In the genomic region with DNA sequence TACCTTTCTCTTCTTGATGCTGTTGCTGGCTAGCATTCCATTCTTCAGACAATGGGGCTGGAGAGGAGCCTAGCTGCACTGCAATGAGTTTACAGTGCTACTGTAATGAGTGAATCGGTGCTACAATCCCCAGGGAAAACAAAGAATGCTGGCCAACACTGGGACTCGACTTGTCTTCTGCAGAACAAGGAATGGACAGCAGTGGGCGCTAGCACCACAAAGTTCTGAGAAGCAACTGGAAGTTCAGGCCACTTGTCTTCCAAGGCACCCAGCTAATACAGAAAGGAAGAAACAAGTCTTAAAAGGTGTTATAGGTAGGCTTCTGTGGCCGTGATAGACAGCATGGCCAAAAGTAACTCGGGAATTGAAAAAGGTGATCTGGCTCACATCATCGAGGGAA, we compare ENCODE assay signal across 9 mouse cellular contexts. TPM values are rescaled to one million over a fixed set of nuclear protein-coding genes. Genes with fewer than 3 reads are reported as not detected.
DNase-seq lines count a peak whose midpoint lies in the region; ATAC-seq and TF ChIP-seq lines count a peak whose summit lies in the region.
"Had no signal": no experiment of that assay in that cellular context is flagged by ENCODE, and none has a peak within 500 bp of the region (broad histone marks: within the 10 kb centered on the region; RNA-seq: fewer than 3 reads in every experiment).

No protein-coding gene starts in this region.

- no peaks in the 10 kb centered on the region for H3K4me1 ChIP-seq in forebrain, embryonic 11.5 days (replicated peaks; ENCODE audit: control insufficient read depth, insufficient read depth, low read length)
- H3K4me1 ChIP-seq in forebrain, embryonic 13.5 days, result peaks cover 3% of the 10 kb centered on the region; the same call in 1 of the 2 replicates
- H3K4me1 ChIP-seq in G1E (ENCODE audit: insufficient read depth, low read depth, low read length), result no peaks in the 10 kb centered on the region
- H3K4me1 ChIP-seq: liver, embryonic 15.5 days had no signal

- 53% methylated on average over 6 of the region's 6 CpGs for WGBS in forebrain, embryonic 11.5 days
- 46% methylated on average over 6 of the region's 6 CpGs for WGBS in forebrain, embryonic 13.5 days

- H3K27ac ChIP-seq in forebrain, embryonic 11.5 days (ENCODE audit: low read depth, low read length), result no peak overlapping the region
- no peak overlapping the region for H3K27ac ChIP-seq in forebrain, embryonic 13.5 days
- H3K27ac ChIP-seq: liver, embryonic 15.5 days had no signal

- H3K27me3 ChIP-seq in forebrain, embryonic 11.5 days (ENCODE audit: control insufficient read depth, insufficient read depth, low read length), result no peaks in the 10 kb centered on the region
- H3K27me3 ChIP-seq in forebrain, embryonic 13.5 days, result no peaks in the 10 kb centered on the region
- no peaks in the 10 kb centered on the region; the same call in 1 of the 2 replicates for H3K27me3 ChIP-seq in G1E (ENCODE audit: insufficient read depth, low read length)
- H3K27me3 ChIP-seq: liver, embryonic 15.5 days had no signal

- no peaks in the 10 kb centered on the region for H3K9me3 ChIP-seq in forebrain, embryonic 11.5 days (ENCODE audit: control insufficient read depth, low read length)
- H3K9me3 ChIP-seq in forebrain, embryonic 13.5 days (replicated peaks), result no peaks in the 10 kb centered on the region
- no peaks in the 10 kb centered on the region for H3K9me3 ChIP-seq in G1E (replicated peaks)
- H3K9me3 ChIP-seq: liver, embryonic 15.5 days had no signal

- H3K9ac ChIP-seq in forebrain, embryonic 11.5 days (ENCODE audit: low read length), result no peak overlapping the region
- H3K9ac ChIP-seq in forebrain, embryonic 13.5 days, result no peak overlapping the region
- H3K9ac ChIP-seq: liver, embryonic 15.5 days had no signal

- H3K36me3 ChIP-seq in forebrain, embryonic 11.5 days (ENCODE audit: control insufficient read depth, insufficient read depth, low read length), result no peaks in the 10 kb centered on the region
- H3K36me3 ChIP-seq in forebrain, embryonic 13.5 days (ENCODE audit: poor library complexity, severe bottlenecking), result no peaks in the 10 kb centered on the region
- no peaks in the 10 kb centered on the region for H3K36me3 ChIP-seq in G1E (replicated peaks)
- H3K36me3 ChIP-seq: liver, embryonic 15.5 days had no signal

- no peak overlapping the region for H3K4me2 ChIP-seq in forebrain, embryonic 11.5 days (ENCODE audit: low read depth, low read length, severe bottlenecking)
- no peak overlapping the region for H3K4me2 ChIP-seq in forebrain, embryonic 13.5 days
- H3K4me2 ChIP-seq: liver, embryonic 15.5 days had no signal

- TF ChIP-seq CTCF in G1E (IDR thresholded peaks at IDR 0.05; ENCODE audit: low read depth, low read length), result peak; percentile 74

- ATAC-seq in forebrain, embryonic 11.5 days (replicated peaks; ENCODE audit: low FRiP score), result no peak
- no peak for ATAC-seq in forebrain, embryonic 13.5 days
- no peak for ATAC-seq in G1E (ENCODE audit: extremely low read depth, insufficient number of reproducible peaks, low FRiP score, poor library complexity, severe bottlenecking)

- DNase-seq in forebrain, embryonic 11.5 days (ENCODE audit: low spot score), result peak; percentile 79
- no peak for DNase-seq in G1E (ENCODE audit: low spot score)
- DNase-seq in cerebellum, adult 9-10 months, result peak; percentile 34
- DNase-seq in gastrocnemius, adult 8-10 months (ENCODE audit: low spot score in 2 of 2), result peak; percentile 28 to 33
- peak; percentile 85 to 86 for DNase-seq in layer of hippocampus, postnatal 10 days (ENCODE audit: low spot score in 2 of 2)
- DNase-seq in lung, postnatal 4 days, result peak; percentile 52 to 74
- DNase-seq in urinary bladder, postnatal 36 days (ENCODE audit: low spot score in 2 of 2), result peak; percentile 56 to 59

- no peak overlapping the region for H3K4me3 ChIP-seq in forebrain, embryonic 11.5 days (ENCODE audit: low read depth, low read length)
- no peak overlapping the region for H3K4me3 ChIP-seq in forebrain, embryonic 13.5 days
- no peak overlapping the region for H3K4me3 ChIP-seq in G1E (ENCODE audit: low read depth, low read length)
- H3K4me3 ChIP-seq: liver, embryonic 15.5 days had no signal

RNA-seq across cellular contexts. Expression of a gene that starts 53.4 kb away (rescaled TPM):
- 0.45 and 1.1 TPM in 2 replicates for polyA plus RNA-seq in forebrain, embryonic 11.5 days (2014; fragmentation: Nextera tagmentation; extraction: Ambion mirVana)
- 3.4 and 4.4 TPM in 2 replicates for polyA plus RNA-seq in forebrain, embryonic 13.5 days (2015; fragmentation: Nextera tagmentation; extraction: Ambion mirVana)
- total RNA-seq in G1E (2014; fragmentation: Nextera tagmentation) (not detected in 2 replicates), G1E (2017) (0.12 and 0.27 TPM in 2 replicates)
- not detected in 2 replicates for polyA plus RNA-seq in G1E (2012)
- total RNA-seq in gastrocnemius, adult 8-10 months (2022), result 10 to 100 TPM; 54.5 to 65.3 (median 57.1) TPM
- 100 to 1,000 TPM; 119 to 120 TPM for total RNA-seq in layer of hippocampus, postnatal 10 days (2021)

Comparison
In these comparisons a context has a peak if more than half of its experiments do, and no peak if none do; other contexts are left out.
1. RNA of a gene that starts 53.4 kb away (total RNA-seq): 119 to 120 TPM in layer of hippocampus, postnatal 10 days and 54.5 to 65.3 TPM in gastrocnemius, adult 8-10 months; 0.12 to 0.27 TPM in G1E; every median in the first group is over 10 times any median in the second.